Mouse (Mus musculus): ENCODE measurements around the gene Cc2d1b.

DNA sequence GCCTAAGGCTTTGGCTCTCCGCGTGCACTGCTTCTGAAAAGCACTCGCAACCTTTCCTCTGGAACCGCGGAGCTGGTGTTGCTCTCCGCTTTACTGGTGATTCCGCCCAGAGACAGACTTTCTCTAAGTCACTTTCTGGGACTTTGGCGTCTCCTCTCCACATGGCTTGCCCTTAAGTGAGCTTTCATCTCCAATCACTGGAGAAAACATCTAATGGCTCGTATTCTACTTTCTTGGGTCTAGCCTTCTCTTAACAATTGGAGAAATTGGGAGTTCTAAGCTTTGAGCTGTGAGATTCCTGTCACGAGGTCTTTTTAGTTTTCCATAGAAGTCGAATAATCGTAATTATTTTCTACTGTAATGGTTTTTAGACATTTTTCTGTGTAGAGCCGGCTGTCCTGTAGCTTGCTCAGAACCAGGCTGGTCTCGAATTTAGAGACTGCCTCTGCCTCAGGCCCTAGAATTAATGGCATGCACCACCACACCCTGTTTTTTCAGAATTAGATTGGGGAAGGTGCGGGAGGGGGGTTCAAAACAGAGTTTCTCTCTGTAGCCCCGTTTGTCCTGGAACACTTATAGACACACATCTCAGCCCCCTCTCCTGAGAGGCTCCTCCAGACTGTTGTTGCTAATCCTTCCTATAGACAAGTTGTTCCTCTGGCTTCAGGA is 39.9 kb upstream of the Cc2d1b start:
- TF ChIP-seq CTCF (IDR thresholded peaks at IDR 0.05; ENCODE audit: low read depth) (no peak), EP300 (IDR thresholded peaks at IDR 0.05; ENCODE audit: low read depth) (no peak)

All from liver, embryonic 14.5 days (tissue).